Comparison of ENCODE assay signal across 10 mouse cellular contexts in the genomic region with DNA sequence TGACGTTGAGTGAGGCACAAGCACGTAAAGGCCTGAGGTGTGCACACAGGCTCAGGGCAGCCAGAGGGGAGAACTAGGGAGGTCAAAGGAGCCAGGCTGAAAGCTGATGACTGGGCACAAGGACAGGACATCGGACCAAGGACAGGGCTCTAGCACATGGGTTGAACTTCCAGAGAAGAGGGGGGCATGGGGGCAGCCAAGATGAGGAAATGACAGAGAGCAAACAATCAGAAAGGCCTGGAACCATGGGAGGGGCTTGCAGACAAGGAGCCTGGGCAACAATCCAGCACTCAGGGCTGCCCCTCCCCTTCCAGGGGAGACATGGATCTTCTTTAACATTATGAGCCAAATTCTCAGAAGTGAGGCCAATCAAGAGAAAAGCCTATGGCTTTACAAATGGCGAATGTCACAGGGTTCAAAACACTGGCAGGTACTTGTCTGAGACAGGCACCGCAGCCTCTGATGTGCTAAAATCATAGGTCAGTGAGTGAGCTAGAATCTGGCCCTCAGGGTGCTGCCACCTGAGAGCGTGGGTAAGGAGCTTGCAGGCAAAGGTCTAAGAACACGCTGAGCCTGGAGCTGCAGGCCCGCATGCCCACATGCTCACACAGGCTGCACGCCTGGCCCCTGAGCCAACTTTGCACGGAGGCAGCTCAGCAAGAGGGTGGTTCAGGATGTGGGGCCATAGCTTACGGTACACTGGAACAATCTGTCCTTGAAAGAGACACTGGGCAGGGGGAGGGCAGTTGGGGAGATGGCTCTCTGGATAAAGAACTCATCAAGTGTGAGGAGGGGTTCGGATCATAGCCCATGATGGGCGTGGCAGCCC. TPM values are rescaled to one million over a fixed set of nuclear protein-coding genes. Genes with fewer than 3 reads are reported as not detected.
DNase-seq lines count a peak whose midpoint lies in the region; ATAC-seq and TF ChIP-seq lines count a peak whose summit lies in the region.
"Had no signal": no experiment of that assay in that cellular context is flagged by ENCODE, and none has a peak within 500 bp of the region (broad histone marks: within the 10 kb centered on the region; RNA-seq: fewer than 3 reads in every experiment).

No protein-coding gene starts in this region.

- peaks cover 10% of the 10 kb centered on the region; the same call in 1 of the 2 replicates for H3K4me1 ChIP-seq in kidney, embryonic 14.5 days (ENCODE audit: control insufficient read depth, insufficient read depth, low read length)
- H3K4me1 ChIP-seq in intestine, embryonic 16.5 days (ENCODE audit: control insufficient read depth, insufficient read depth, low read length): peaks cover 21% of the 10 kb centered on the region
- H3K4me1 ChIP-seq in midbrain, embryonic 11.5 days (ENCODE audit: control insufficient read depth, insufficient read depth, low read length): 0 out of 2 replicates have a peak, but pooled peaks cover 2% of the 10 kb centered on the region
- H3K4me1 ChIP-seq in cerebellum, adult 2 months (ENCODE audit: control insufficient read depth, insufficient read depth, low read length): peaks cover 20% of the 10 kb centered on the region

- no peak overlapping the region for H3K4me3 ChIP-seq in kidney, embryonic 14.5 days (ENCODE audit: low read length)
- no peak overlapping the region for H3K4me3 ChIP-seq in intestine, embryonic 16.5 days (ENCODE audit: low read length)
- H3K4me3 ChIP-seq in midbrain, embryonic 11.5 days (ENCODE audit: low read depth, low read length): no peak overlapping the region
- no peak overlapping the region for H3K4me3 ChIP-seq in cerebellum, adult 2 months (replicated peaks; ENCODE audit: insufficient read depth, low read depth, low read length)

- H3K27ac ChIP-seq in kidney, embryonic 14.5 days (ENCODE audit: low read depth, low read length): no peak overlapping the region
- H3K27ac ChIP-seq in intestine, embryonic 16.5 days (ENCODE audit: low read length): no peak overlapping the region
- no peak overlapping the region for H3K27ac ChIP-seq in midbrain, embryonic 11.5 days (ENCODE audit: low read depth, low read length)
- no peak overlapping the region for H3K27ac ChIP-seq in cerebellum, adult 2 months (ENCODE audit: insufficient read depth, low read length)

- no peaks in the 10 kb centered on the region for H3K27me3 ChIP-seq in kidney, embryonic 14.5 days (ENCODE audit: control insufficient read depth, insufficient read depth, low read length)
- H3K27me3 ChIP-seq in intestine, embryonic 16.5 days (replicated peaks; ENCODE audit: control insufficient read depth, insufficient read depth, low read length): no peaks in the 10 kb centered on the region
- H3K27me3 ChIP-seq in midbrain, embryonic 11.5 days (ENCODE audit: control insufficient read depth, insufficient read depth, low read length): no peaks in the 10 kb centered on the region
- H3K27me3 ChIP-seq in cerebellum, adult 2 months (ENCODE audit: control insufficient read depth, insufficient read depth, low read length): no peaks in the 10 kb centered on the region

- H3K9me3 ChIP-seq in kidney, embryonic 14.5 days (ENCODE audit: control insufficient read depth, low read length): no peaks in the 10 kb centered on the region
- no peaks in the 10 kb centered on the region for H3K9me3 ChIP-seq in intestine, embryonic 16.5 days (ENCODE audit: control insufficient read depth, low read length)
- no peaks in the 10 kb centered on the region for H3K9me3 ChIP-seq in midbrain, embryonic 11.5 days (ENCODE audit: control insufficient read depth, low read length)

- H3K36me3 ChIP-seq in kidney, embryonic 14.5 days (ENCODE audit: control insufficient read depth, insufficient read depth, low read length): peaks cover 35% of the 10 kb centered on the region
- H3K36me3 ChIP-seq in intestine, embryonic 16.5 days (ENCODE audit: control insufficient read depth, insufficient read depth, low read length): peaks cover 27% of the 10 kb centered on the region
- H3K36me3 ChIP-seq in midbrain, embryonic 11.5 days (ENCODE audit: control insufficient read depth, insufficient read depth, low read length): peaks cover 3% of the 10 kb centered on the region; the same call in 1 of the 2 replicates

- no peak overlapping the region for H3K4me2 ChIP-seq in kidney, embryonic 14.5 days (replicated peaks; ENCODE audit: low read depth, low read length)
- H3K4me2 ChIP-seq in intestine, embryonic 16.5 days (ENCODE audit: low read depth, low read length): no peak overlapping the region
- no peak overlapping the region for H3K4me2 ChIP-seq in midbrain, embryonic 11.5 days

- no peak overlapping the region for H3K9ac ChIP-seq in kidney, embryonic 14.5 days (ENCODE audit: low read depth, low read length)
- H3K9ac ChIP-seq in intestine, embryonic 16.5 days (ENCODE audit: low read depth, low read length): 0 out of 2 replicates have a peak overlapping the region, but pooled peaks have one; percentile 17
- no peak overlapping the region for H3K9ac ChIP-seq in midbrain, embryonic 11.5 days (ENCODE audit: low read length)

- TF ChIP-seq POLR2A in cerebellum, adult 2 months (IDR thresholded peaks at IDR 0.05; ENCODE audit: borderline replicate concordance, insufficient read depth, low read length): no peak

- DNase-seq in kidney, adult 11 months: peak; percentile 64
- peak; percentile 89 for DNase-seq in adrenal gland, postnatal 14 days
- peak; percentile 87 for DNase-seq in lung, postnatal 25 days (ENCODE audit: low spot score)
- no peak for DNase-seq in layer of hippocampus, adult 18-20 months (ENCODE audit: low spot score in 2 of 2)
- no peak for DNase-seq in midbrain, embryonic 11.5 days (ENCODE audit: low spot score, missing footprints)
- DNase-seq in cerebellum, adult 2 months: no peak
- DNase-seq: cerebellum, adult 9-10 months had no signal

- ATAC-seq in kidney, embryonic 14.5 days (ENCODE audit: low FRiP score, low TSS enrichment): no peak
- ATAC-seq in intestine, embryonic 16.5 days: 0 out of 2 replicates have a peak, but pooled peaks have one; percentile 19
- ATAC-seq in midbrain, embryonic 11.5 days (ENCODE audit: low FRiP score): no peak

- 86% methylated on average over 13 of the region's 13 CpGs for WGBS in kidney, embryonic 14.5 days
- 76% methylated on average over 13 of the region's 13 CpGs for WGBS in intestine, embryonic 16.5 days
- 88% methylated on average over 13 of the region's 13 CpGs for WGBS in midbrain, embryonic 11.5 days
- WGBS in cerebellum, adult 2 months: 65% methylated on average over 13 of the region's 13 CpGs

- TF ChIP-seq CTCF in cerebellum, adult 2 months (IDR thresholded peaks at IDR 0.05; ENCODE audit: borderline replicate concordance, insufficient read depth, low read depth, low read length): no peak

RNA-seq across cellular contexts. Expression of a gene that starts 46.2 kb away (rescaled TPM):
- polyA plus RNA-seq in kidney, embryonic 14.5 days (2014; fragmentation: Nextera tagmentation; extraction: Ambion mirVana): 25.7 and 33.3 TPM in 2 replicates
- 19.9 and 25.2 TPM in 2 replicates for total RNA-seq in adrenal gland, postnatal 14 days (2021)
- polyA plus RNA-seq in intestine, embryonic 16.5 days (2015; fragmentation: Nextera tagmentation; extraction: Ambion mirVana): 77.9 and 86.6 TPM in 2 replicates
- 10 to 100 TPM; 19.1 to 20.1 TPM for total RNA-seq in layer of hippocampus, adult 18-20 months (2021)
- 36.1 and 37.9 TPM in 2 replicates for polyA plus RNA-seq in midbrain, embryonic 11.5 days (2014; fragmentation: Nextera tagmentation; extraction: Ambion mirVana)
- polyA plus RNA-seq in cerebellum, adult 2 months (2012; rRNA removed): 19.9 and 21.5 TPM in 2 replicates

RNA-seq across cellular contexts. Expression of a gene that starts 52.3 kb away (rescaled TPM):
- polyA plus RNA-seq in kidney, embryonic 14.5 days (2014; fragmentation: Nextera tagmentation; extraction: Ambion mirVana): 14.8 and 19.9 TPM in 2 replicates
- total RNA-seq in adrenal gland, postnatal 14 days (2021): 10.1 and 12.5 TPM in 2 replicates
- 3.9 and 4.2 TPM in 2 replicates for polyA plus RNA-seq in intestine, embryonic 16.5 days (2015; fragmentation: Nextera tagmentation; extraction: Ambion mirVana)
- 1 to 10 TPM; 3.0 to 3.5 TPM for total RNA-seq in layer of hippocampus, adult 18-20 months (2021)
- 1.4 and 1.6 TPM in 2 replicates for polyA plus RNA-seq in midbrain, embryonic 11.5 days (2014; fragmentation: Nextera tagmentation; extraction: Ambion mirVana)
- polyA plus RNA-seq in cerebellum, adult 2 months (2012; rRNA removed): 3.7 and 5.0 TPM in 2 replicates
- total RNA-seq: hematopoietic stem cell, adult 5-6 weeks had no signal

Comparison
In these comparisons a context has a peak if more than half of its experiments do, and no peak if none do; other contexts are left out.
1. DNase-seq: peak in kidney, adult 11 months (single experiment), adrenal gland, postnatal 14 days (single experiment) and lung, postnatal 25 days (single experiment); none in layer of hippocampus, adult 18-20 months (0 of 2), midbrain, embryonic 11.5 days (single experiment) and cerebellum, adult 2 months (0 of 2).